ENCODE assay signal across 24 mouse cellular contexts in the genomic region with DNA sequence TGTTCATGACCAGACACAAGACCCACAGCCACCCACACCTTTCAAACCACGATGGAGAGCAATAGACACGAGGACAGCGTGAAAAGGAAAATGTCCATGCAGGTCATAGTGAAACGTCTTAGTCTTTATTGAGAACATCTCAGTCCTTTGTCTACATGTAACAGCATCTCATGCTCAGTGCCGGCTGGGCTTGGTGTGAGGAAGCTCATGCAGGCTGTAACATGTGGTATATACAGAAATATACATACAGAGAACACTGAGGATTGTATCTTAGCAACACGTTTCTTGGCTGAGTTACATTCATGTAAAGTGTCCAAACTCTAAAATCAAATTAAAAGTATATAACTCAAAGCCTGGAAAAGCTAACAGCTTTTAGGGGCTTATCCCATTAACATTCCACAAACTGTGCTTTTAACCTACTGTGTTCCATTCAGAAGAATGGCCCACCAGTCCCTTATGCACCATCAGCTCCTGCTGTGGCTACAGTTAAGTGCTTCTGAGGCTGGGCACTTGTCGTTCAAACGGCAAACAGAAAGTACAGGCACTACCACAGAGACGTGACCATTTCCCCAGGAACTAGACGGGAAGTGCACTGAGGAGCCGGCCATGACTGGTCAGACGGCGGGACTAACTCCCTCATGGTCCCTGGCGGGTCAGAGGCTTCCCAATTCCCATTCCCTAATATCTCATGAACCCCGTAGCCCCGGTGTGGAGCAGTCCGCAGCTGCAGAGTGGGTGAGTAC. TPM values are rescaled to one million over a fixed set of nuclear protein-coding genes. Genes with fewer than 3 reads are reported as not detected.
A peak's percentile ranks its signal among the peaks of the same experiment; 100 is the strongest.
DNase-seq lines count a peak whose midpoint lies in the region; ATAC-seq lines count a peak whose summit lies in the region.
"Had no signal": no experiment of that assay in that cellular context is flagged by ENCODE, and none has a peak within 500 bp of the region (broad histone marks: within the 10 kb centered on the region; RNA-seq: fewer than 3 reads in every experiment).

No protein-coding gene starts in this region.

- intact Hi-C loops in heart, postnatal 36 days (cut with DNase I), result no loop called here

- H3K36me3 ChIP-seq in forebrain, embryonic 14.5 days (ENCODE audit: control insufficient read depth, insufficient read depth, low read length), result no peaks in the 10 kb centered on the region
- H3K36me3 ChIP-seq in forebrain, embryonic 12.5 days (replicated peaks), result 0 out of 2 replicates have a peak, but pooled peaks cover 3% of the 10 kb centered on the region
- peaks cover 9% of the 10 kb centered on the region; the same call in 1 of the 2 replicates for H3K36me3 ChIP-seq in heart, embryonic 15.5 days
- H3K36me3 ChIP-seq in megakaryocyte, embryonic 14.5 days (replicated peaks; ENCODE audit: low read length), result peaks cover 31% of the 10 kb centered on the region
- H3K36me3 ChIP-seq: hindbrain, embryonic 12.5 days; liver, embryonic 13.5 days had no signal

- no peak overlapping the region for H3K4me3 ChIP-seq in forebrain, embryonic 14.5 days (ENCODE audit: low read depth, low read length)
- no peak overlapping the region for H3K4me3 ChIP-seq in forebrain, embryonic 12.5 days (replicated peaks)
- H3K4me3 ChIP-seq in heart, embryonic 15.5 days, result no peak overlapping the region
- H3K4me3 ChIP-seq in megakaryocyte, embryonic 14.5 days (replicated peaks), result peak overlapping the region; percentile 59
- H3K4me3 ChIP-seq: forebrain, embryonic 15.5 days; hindbrain, embryonic 12.5 days; kidney, embryonic 15.5 days; liver, embryonic 13.5 days; midbrain, embryonic 10.5 days; neural tube, embryonic 15.5 days had no signal

- peak; percentile 22 for DNase-seq in forebrain, embryonic 14.5 days (ENCODE audit: low spot score)
- no peak for DNase-seq in heart, postnatal 36 days
- DNase-seq in T-cell, adult 2 months (ENCODE audit: low spot score), result no peak
- DNase-seq: adrenal gland, adult 2 months; cerebellum, adult 11 months; cerebellum, adult 9-11 months; gastrocnemius, postnatal 36 days; heart, postnatal 14 days; kidney, adult 11 months; kidney, postnatal 4 days; liver, embryonic 13.5 days; lung, postnatal 14 days had no signal

- H3K4me1 ChIP-seq in forebrain, embryonic 14.5 days (ENCODE audit: control insufficient read depth, insufficient read depth, low read length), result no peaks in the 10 kb centered on the region
- H3K4me1 ChIP-seq in forebrain, embryonic 12.5 days, result no peaks in the 10 kb centered on the region
- H3K4me1 ChIP-seq in heart, embryonic 15.5 days (replicated peaks), result peaks cover 31% of the 10 kb centered on the region
- H3K4me1 ChIP-seq in megakaryocyte, embryonic 14.5 days, result peaks cover 16% of the 10 kb centered on the region
- H3K4me1 ChIP-seq: hindbrain, embryonic 12.5 days; kidney, embryonic 15.5 days; midbrain, embryonic 10.5 days; neural tube, embryonic 15.5 days had no signal

- WGBS in forebrain, embryonic 14.5 days, result 78% methylated on average over 17 of the region's 17 CpGs
- 79% methylated on average over 17 of the region's 17 CpGs for WGBS in forebrain, embryonic 12.5 days
- 68% methylated on average over 17 of the region's 17 CpGs for WGBS in heart, embryonic 15.5 days

- no peaks in the 10 kb centered on the region for H3K9me3 ChIP-seq in forebrain, embryonic 14.5 days (replicated peaks; ENCODE audit: control insufficient read depth, low read length)
- H3K9me3 ChIP-seq in forebrain, embryonic 12.5 days, result no peaks in the 10 kb centered on the region
- H3K9me3 ChIP-seq in heart, embryonic 15.5 days (replicated peaks), result no peaks in the 10 kb centered on the region
- no peaks in the 10 kb centered on the region for H3K9me3 ChIP-seq in megakaryocyte, embryonic 14.5 days
- H3K9me3 ChIP-seq: forebrain, embryonic 15.5 days; hindbrain, embryonic 12.5 days; kidney, embryonic 15.5 days; liver, embryonic 13.5 days; midbrain, embryonic 10.5 days; neural tube, embryonic 15.5 days had no signal

- peak overlapping the region; percentile 33; the same call in 1 of the 2 replicates for H3K27ac ChIP-seq in forebrain, embryonic 14.5 days (ENCODE audit: low read depth, low read length)
- H3K27ac ChIP-seq in forebrain, embryonic 12.5 days, result no peak overlapping the region
- 0 out of 2 replicates have a peak overlapping the region, but pooled peaks have one; percentile 10 for H3K27ac ChIP-seq in heart, embryonic 15.5 days
- H3K27ac ChIP-seq: forebrain, embryonic 15.5 days; hindbrain, embryonic 12.5 days; kidney, embryonic 15.5 days; liver, embryonic 13.5 days; midbrain, embryonic 10.5 days; neural tube, embryonic 15.5 days had no signal

- H3K9ac ChIP-seq in forebrain, embryonic 14.5 days (ENCODE audit: low read length), result no peak overlapping the region
- no peak overlapping the region for H3K9ac ChIP-seq in forebrain, embryonic 12.5 days
- no peak overlapping the region for H3K9ac ChIP-seq in heart, embryonic 15.5 days
- H3K9ac ChIP-seq: forebrain, embryonic 15.5 days; hindbrain, embryonic 12.5 days; kidney, embryonic 15.5 days; liver, embryonic 13.5 days; neural tube, embryonic 15.5 days had no signal

- H3K27me3 ChIP-seq in forebrain, embryonic 14.5 days (replicated peaks; ENCODE audit: control insufficient read depth, insufficient read depth, low read length), result no peaks in the 10 kb centered on the region
- H3K27me3 ChIP-seq in forebrain, embryonic 12.5 days, result no peaks in the 10 kb centered on the region
- no peaks in the 10 kb centered on the region for H3K27me3 ChIP-seq in heart, embryonic 15.5 days
- H3K27me3 ChIP-seq in megakaryocyte, embryonic 14.5 days (replicated peaks), result peaks cover 27% of the 10 kb centered on the region
- H3K27me3 ChIP-seq: forebrain, embryonic 15.5 days; hindbrain, embryonic 12.5 days; kidney, embryonic 15.5 days; liver, embryonic 13.5 days; neural tube, embryonic 15.5 days had no signal

- no peak for ATAC-seq in forebrain, embryonic 14.5 days
- ATAC-seq in forebrain, embryonic 12.5 days (ENCODE audit: low FRiP score), result no peak
- ATAC-seq in heart, embryonic 15.5 days (replicated peaks; ENCODE audit: insufficient number of reproducible peaks, insufficient read depth, low FRiP score, low read depth), result no peak
- no peak; the same call in 1 of the 2 replicates for ATAC-seq in megakaryocyte, adult 5-6 weeks (ENCODE audit: poor library complexity, severe bottlenecking)
- 0 out of 2 replicates have a peak, but pooled peaks have one; percentile 27 for ATAC-seq in common myeloid progenitor, adult 5-6 weeks (replicated peaks; ENCODE audit: low read depth, poor library complexity, severe bottlenecking)
- ATAC-seq: CD4-positive, CD25-positive, alpha-beta regulatory T cell, adult 4 months; forebrain, embryonic 15.5 days had no signal

- H3K4me2 ChIP-seq in forebrain, embryonic 14.5 days (ENCODE audit: low read length), result no peak overlapping the region
- H3K4me2 ChIP-seq in forebrain, embryonic 12.5 days, result no peak overlapping the region
- H3K4me2 ChIP-seq in heart, embryonic 15.5 days, result 0 out of 2 replicates have a peak overlapping the region, but pooled peaks have one; percentile 1
- H3K4me2 ChIP-seq: forebrain, embryonic 15.5 days; heart, embryonic 11.5 days; hindbrain, embryonic 12.5 days; kidney, embryonic 15.5 days; liver, embryonic 13.5 days; neural tube, embryonic 15.5 days had no signal

RNA-seq across cellular contexts. Expression of a gene that starts 31.8 kb away (rescaled TPM):
- 44.1 and 55.2 TPM in 2 replicates for polyA plus RNA-seq in forebrain, embryonic 14.5 days (2014; fragmentation: Nextera tagmentation; extraction: Ambion mirVana)
- 65.8 and 66.4 TPM in 2 replicates for polyA plus RNA-seq in forebrain, embryonic 12.5 days (2016; fragmentation: Nextera tagmentation; extraction: Ambion mirVana)
- polyA plus RNA-seq in heart, embryonic 15.5 days (2015; fragmentation: Nextera tagmentation; extraction: Ambion mirVana), result 99.8 and 124 TPM in 2 replicates
- total RNA-seq in heart, postnatal 36 days (2021), result 10 to 100 TPM; 39.2 to 40.7 TPM
- polyA plus RNA-seq in megakaryocyte, embryonic 14.5 days (2012; ENCODE audit: insufficient read depth, low replicate concordance), result 78.3 and 80.8 TPM in 2 replicates
- total RNA-seq in megakaryocyte, adult 5-6 weeks (2015), result 16.2 and 17.2 TPM in 2 replicates
- 11.0 and 19.2 TPM in 2 replicates for total RNA-seq in megakaryocyte, adult 5-6 weeks (2017)
- total RNA-seq in common myeloid progenitor, adult 5-6 weeks (2017), result 9.6 and 13.9 TPM in 2 replicates
